Mouse (Mus musculus): ENCODE measurements around the gene Ppp1r37.

Gene Ppp1r37

GRCm38 (mm10) chr7:19569647-19570046 lies 6.8 kb upstream of the Ppp1r37 start:
- DNase-seq (ENCODE audit: low spot score), result no peak

GRCm38 (mm10) chr7:19567426-19567825 lies 4.5 kb upstream of the Ppp1r37 start:
- DNase-seq (ENCODE audit: low spot score), result no peak

- DNase-seq (ENCODE audit: low spot score), result no peak
These were observed 2.9 kb upstream of the Ppp1r37 start for GRCm38 (mm10) chr7:19565803-19566202.

GRCm38 (mm10) chr7:19564455-19564854 lies 1.6 kb upstream of the Ppp1r37 start:
- no peak for DNase-seq (ENCODE audit: low spot score)

- DNase-seq (ENCODE audit: low spot score), result no peak
These were observed 1.0 kb upstream of the Ppp1r37 start for GRCm38 (mm10) chr7:19563884-19564283.

- DNase-seq (ENCODE audit: low spot score), result peak; percentile 80
These were observed 872 bp downstream of the Ppp1r37 start for GRCm38 (mm10) chr7:19561765-19562642.

- DNase-seq (ENCODE audit: low spot score), result no peak
These were observed 1.5 kb downstream of the Ppp1r37 start for GRCm38 (mm10) chr7:19561431-19561764.

- DNase-seq (ENCODE audit: low spot score), result no peak
These were observed 2.2 kb downstream of the Ppp1r37 start for GRCm38 (mm10) chr7:19560491-19561260.

GRCm38 (mm10) chr7:19558965-19559364 lies 3.9 kb downstream of the Ppp1r37 start:
- no peak for DNase-seq (ENCODE audit: low spot score)

- no peak for DNase-seq (ENCODE audit: low spot score)
These were observed 4.6 kb downstream of the Ppp1r37 start for GRCm38 (mm10) chr7:19557982-19558900.

GRCm38 (mm10) chr7:19557086-19557485 lies 5.8 kb downstream of the Ppp1r37 start:
- no peak for DNase-seq (ENCODE audit: low spot score)

GRCm38 (mm10) chr7:19554168-19554567 lies 8.7 kb downstream of the Ppp1r37 start:
- no peak for DNase-seq (ENCODE audit: low spot score)

GRCm38 (mm10) chr7:19552443-19552842 lies 10.4 kb downstream of the Ppp1r37 start:
- DNase-seq (ENCODE audit: low spot score), result no peak

GRCm38 (mm10) chr7:19551634-19552033 lies 11.2 kb downstream of the Ppp1r37 start:
- no peak for DNase-seq (ENCODE audit: low spot score)

GRCm38 (mm10) chr7:19549394-19549793 lies 13.5 kb downstream of the Ppp1r37 start:
- DNase-seq (ENCODE audit: low spot score), result no peak

- no peak for DNase-seq (ENCODE audit: low spot score)
These were observed 15.4 kb downstream of the Ppp1r37 start for GRCm38 (mm10) chr7:19547344-19547969.

- DNase-seq (ENCODE audit: low spot score), result no peak
These were observed 16.9 kb downstream of the Ppp1r37 start for GRCm38 (mm10) chr7:19546007-19546406.

- DNase-seq (ENCODE audit: low spot score), result no peak
These were observed 19.3 kb downstream of the Ppp1r37 start for GRCm38 (mm10) chr7:19543584-19543983.

- DNase-seq (ENCODE audit: low spot score), result peak; percentile 41
These were observed 20.7 kb downstream of the Ppp1r37 start for GRCm38 (mm10) chr7:19542155-19542691.

GRCm38 (mm10) chr7:19541681-19542154 lies 21.2 kb downstream of the Ppp1r37 start:
- no peak for DNase-seq (ENCODE audit: low spot score)

Data from ovary, adult 18-20 months (tissue).